Mouse (Mus musculus) heart, postnatal 4 days (tissue): ENCODE measurements around the gene Gm20869. TPM values are rescaled to one million over a fixed set of nuclear protein-coding genes. Genes with fewer than 3 reads are reported as not detected.
"Not testable (repeated sequence)": the region's sequence is repeated elsewhere in the genome, so short reads cannot be mapped to it uniquely, and the experiment has no call there.

Source experiments
- DNase-seq: peaks from one replicate; pipeline ENCODE4 v3.0.0; 2021
- total RNA-seq, 2 experiments: library from RNA; stranded (reverse); gene quantifications; 2 replicates each; pipeline ENCODE4 v1.2.3; 2021

Gm20869 gene
- not detected for total RNA-seq

DNA sequence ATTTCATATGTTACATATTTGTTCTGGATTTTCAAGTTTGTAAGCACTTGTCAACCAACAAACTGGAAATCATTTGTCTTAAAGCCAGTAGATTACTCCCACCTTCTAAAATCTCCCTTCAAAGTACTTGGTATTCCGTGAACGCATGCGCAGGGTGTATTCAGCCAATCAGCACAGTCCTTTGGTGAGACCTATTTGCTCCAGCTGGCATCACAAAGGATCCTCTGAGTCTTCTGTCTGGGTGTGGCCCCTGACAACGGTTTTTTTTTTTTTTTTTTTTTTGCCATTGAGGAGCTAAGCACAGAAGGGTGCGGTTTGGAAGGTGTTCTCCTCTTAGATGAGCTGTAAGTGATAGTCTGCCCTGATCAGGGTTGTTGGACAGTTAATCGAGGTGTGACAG lies at the start of gene Gm20869:
Gene Gm20869, plus strand, starts transcription at position 301 of the 400 bp plus-strand sequence.
- DNase-seq: not testable (repeated sequence)

Other genes starting within 250 kb of the Gm20869 start
- not detected for gene Gm20870, start 222.6 kb downstream of the Gm20869 start, total RNA-seq